Mouse (Mus musculus): ENCODE measurements around the gene Uchl5.

Uchl5 gene

GRCm38 (mm10) chr1:143803537-143803936 is 26.5 kb downstream of the Uchl5 start:
- DNase-seq (ENCODE audit: low read depth, low spot score): peak; percentile 84

- DNase-seq (ENCODE audit: low read depth, low spot score): no peak
Observed at GRCm38 (mm10) chr1:143809062-143809461, 32.0 kb downstream of the Uchl5 start.

GRCm38 (mm10) chr1:143813676-143814360 is 36.7 kb downstream of the Uchl5 start:
- peak; percentile 87 for DNase-seq (ENCODE audit: low read depth, low spot score)

- no peak for DNase-seq (ENCODE audit: low read depth, low spot score)
Observed at GRCm38 (mm10) chr1:143820096-143820877, 43.2 kb downstream of the Uchl5 start.

GRCm38 (mm10) chr1:143822677-143823076 is 45.6 kb downstream of the Uchl5 start:
- DNase-seq (ENCODE audit: low read depth, low spot score): no peak

- no peak for DNase-seq (ENCODE audit: low read depth, low spot score)
Observed at GRCm38 (mm10) chr1:143830713-143831112, 53.6 kb downstream of the Uchl5 start.

GRCm38 (mm10) chr1:143836363-143837182 is 59.5 kb downstream of the Uchl5 start:
- DNase-seq (ENCODE audit: low read depth, low spot score): no peak

GRCm38 (mm10) chr1:143837681-143838080 is 60.6 kb downstream of the Uchl5 start:
- no peak for DNase-seq (ENCODE audit: low read depth, low spot score)

GRCm38 (mm10) chr1:143838896-143839410 is 61.9 kb downstream of the Uchl5 start:
- DNase-seq (ENCODE audit: low read depth, low spot score): no peak

GRCm38 (mm10) chr1:143852329-143852728 is 75.3 kb downstream of the Uchl5 start:
- DNase-seq (ENCODE audit: low read depth, low spot score): no peak

- no peak for DNase-seq (ENCODE audit: low read depth, low spot score)
Observed at GRCm38 (mm10) chr1:143852779-143853358, 75.8 kb downstream of the Uchl5 start.

- DNase-seq (ENCODE audit: low read depth, low spot score): no peak
Observed at GRCm38 (mm10) chr1:143853691-143854115, 76.6 kb downstream of the Uchl5 start.

- DNase-seq (ENCODE audit: low read depth, low spot score): no peak
Observed at GRCm38 (mm10) chr1:143855706-143856105, 78.6 kb downstream of the Uchl5 start.
